Mouse (Mus musculus) spleen, adult 2 months (tissue): ENCODE data around the gene P2ry4. TPM values are rescaled to one million over a fixed set of nuclear protein-coding genes. Genes with fewer than 3 reads are reported as not detected.

Source experiments
- DNase-seq, 2 experiments: peaks; one replicate each; pipeline versions ENCODE4 v3.0.0 to v3.0.0-alpha.2; 2012 to 2021; ENCODE audit warnings: low spot score in 2 of 2, low read depth in 1 of 2
- H3K27ac ChIP-seq: fragments of 200-500 bp; 2 replicates; pipeline ENCODE4 v1.5.1; 2012; ENCODE audit warnings: low read length, inconsistent platforms; ENCODE audit not compliant: insufficient read depth
- H3K27me3 ChIP-seq: fragments of 200-500 bp; 2 replicates; pipeline ENCODE4 v1.6.1; 2012; ENCODE audit warnings: mild to moderate bottlenecking, moderate library complexity, low read length, inconsistent platforms; ENCODE audit not compliant: control insufficient read depth, insufficient read depth
- H3K36me3 ChIP-seq: fragments of 200-500 bp; 2 replicates; pipeline ENCODE4 v1.6.1; 2012; ENCODE audit warnings: mild to moderate bottlenecking, low read length, inconsistent platforms; ENCODE audit not compliant: control insufficient read depth, insufficient read depth
- H3K4me1 ChIP-seq: fragments of 200-500 bp; 2 replicates; pipeline ENCODE4 v1.6.1; 2011; ENCODE audit warnings: inconsistent platforms; ENCODE audit not compliant: control insufficient read depth, insufficient read depth, insufficient read length
- H3K4me3 ChIP-seq: fragments of 200-500 bp; 2 replicates; pipeline ENCODE4 v1.5.1; 2011; ENCODE audit warnings: mild to moderate bottlenecking, inconsistent platforms; ENCODE audit not compliant: insufficient read depth, insufficient read length; ENCODE audit errors: extremely low read depth
- CTCF ChIP-seq: fragments of 200-500 bp; IDR thresholded peaks from 2 replicates; pipeline ENCODE4 v1.5.1; 2011; ENCODE audit warnings: mild to moderate bottlenecking, inconsistent platforms; ENCODE audit not compliant: insufficient read depth, insufficient read length, insufficient replicate concordance; ENCODE audit errors: extremely low read depth
- POLR2A ChIP-seq: fragments of 200-500 bp; IDR thresholded peaks from 2 replicates; pipeline ENCODE4 v1.6.1; 2011; ENCODE audit warnings: low read depth, low read length, inconsistent platforms
- WGBS: fragments of 180-500 bp; shearing (Covaris S2); methylation state at CpG from one replicate; pipeline ENCODE4 v1.1.7; 2018; 5-methylcytosine and 5-hydroxymethylcytosine counted together
- polyA plus RNA-seq: library from polyadenylated mRNA; depleted of rRNA; stranded (reverse); fragments of >200 nt; gene quantifications from 2 replicates; pipeline ENCODE4 v1.2.3, GENCODE M21; 2012

The P2ry4 gene
- polyA plus RNA-seq, 1 experiment, result not detected

DNA sequence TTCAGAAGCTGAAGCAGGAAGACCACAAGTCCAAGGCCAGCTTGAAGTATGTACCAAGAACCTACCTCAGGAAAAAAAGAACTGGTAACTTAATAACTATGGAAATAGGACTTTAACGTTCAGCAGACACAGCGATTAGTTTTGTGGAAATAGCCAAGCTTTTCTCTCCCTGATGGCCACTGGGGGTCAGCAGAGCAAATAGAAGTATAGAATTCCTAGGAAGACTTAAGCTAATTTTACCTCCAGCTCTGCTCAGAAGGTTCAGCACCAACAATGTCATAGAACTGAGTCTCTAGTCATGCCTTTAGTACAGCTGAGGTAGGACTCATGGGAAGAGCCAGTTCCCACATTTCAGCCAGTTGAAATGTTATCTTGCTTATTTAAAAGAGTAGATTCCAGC is 26.7 kb upstream of the P2ry4 start:
- H3K4me3 ChIP-seq, result no peak overlapping the region
- TF ChIP-seq CTCF (no peak), POLR2A (no peak)
- no peaks in the 10 kb centered on the region for H3K4me1 ChIP-seq
- no peak for DNase-seq
- H3K27ac ChIP-seq, result no peak overlapping the region
- H3K36me3 ChIP-seq, result peaks cover 1% of the 10 kb centered on the region; the same call in 1 of the 2 replicates
- no peaks in the 10 kb centered on the region for H3K27me3 ChIP-seq
- WGBS, result 82% methylated on average over 2 of the region's 2 CpGs

GRCm38 (mm10) chrX:100618488-100618887 is 23.8 kb upstream of the P2ry4 start:
- H3K27ac ChIP-seq, result no peak overlapping the region
- H3K36me3 ChIP-seq, result peaks cover 1% of the 10 kb centered on the region; the same call in 1 of the 2 replicates
- WGBS, result 65% methylated on average over 3 of the region's 3 CpGs
- H3K4me3 ChIP-seq, result no peak overlapping the region
- no peaks in the 10 kb centered on the region for H3K27me3 ChIP-seq
- TF ChIP-seq CTCF (no peak), POLR2A (no peak)
- H3K4me1 ChIP-seq, result no peaks in the 10 kb centered on the region
- DNase-seq, result no peak

DNA sequence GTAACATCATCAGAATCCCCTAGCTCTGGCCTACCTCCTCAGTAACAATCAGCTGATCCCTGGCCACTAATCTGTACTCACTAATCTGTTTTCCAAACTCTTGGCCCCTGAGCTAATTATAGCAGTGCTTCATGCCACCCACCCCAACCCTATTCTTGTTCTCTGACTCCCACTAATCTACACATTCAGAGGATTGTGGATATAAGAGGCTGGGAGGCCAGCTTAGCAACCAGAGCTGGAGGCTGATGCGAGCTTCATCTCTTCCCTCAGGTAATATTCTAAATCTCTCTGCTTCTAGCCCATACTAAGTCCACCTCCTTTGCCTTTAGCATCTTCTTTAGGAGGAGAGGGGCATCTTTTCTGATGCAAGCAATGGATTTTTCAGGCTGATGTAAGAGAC is 10.6 kb upstream of the P2ry4 start, which contains the start of gene Arr3:
Gene Arr3, plus strand, starts transcription at position 184 of the 400 bp plus-strand sequence.
- Histone ChIP-seq H3K27ac (no peak within 1 kb of the TSS), H3K27me3 (no peaks in the 10 kb centered on the region), H3K4me3 (no peak within 1 kb of the TSS), H3K36me3 (no peaks in the 10 kb centered on the region), H3K4me1 (no peaks in the 10 kb centered on the region)
- TF ChIP-seq POLR2A, result no peak
- TF ChIP-seq CTCF, result no peak
- WGBS, result 87% methylated on average over 1 of the region's 1 CpGs
- no peak for DNase-seq

- H3K27ac ChIP-seq, result no peak overlapping the region
- H3K27me3 ChIP-seq, result no peaks in the 10 kb centered on the region
- H3K36me3 ChIP-seq, result no peaks in the 10 kb centered on the region
- no peak overlapping the region for H3K4me3 ChIP-seq
- WGBS, result 76% methylated on average over 4 of the region's 4 CpGs
- H3K4me1 ChIP-seq, result no peaks in the 10 kb centered on the region
- no peak for DNase-seq
- no peak for TF ChIP-seq POLR2A
- TF ChIP-seq CTCF, result no peak
These were observed 5.1 kb upstream of the P2ry4 start for GRCm38 (mm10) chrX:100599755-100600154.

DNA sequence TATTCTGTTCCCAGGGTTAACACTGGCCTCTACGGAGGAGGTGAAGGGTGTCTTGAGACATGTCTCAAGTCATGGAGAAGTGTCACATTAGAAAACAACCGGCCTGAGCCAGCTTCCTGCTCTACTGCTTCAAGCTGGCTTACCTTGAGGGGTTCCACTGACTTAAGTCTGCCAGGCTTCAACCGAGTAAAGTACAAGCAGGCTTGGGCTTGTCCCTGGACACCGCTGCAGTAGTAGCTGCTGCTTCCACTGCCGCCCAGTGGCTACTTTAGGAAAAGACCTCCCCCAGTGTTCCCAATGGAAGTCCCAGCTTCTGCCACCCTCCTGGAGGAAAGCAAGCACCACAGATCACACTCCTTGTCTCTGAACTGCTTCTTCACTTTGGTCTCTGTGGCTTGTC is 2.8 kb upstream of the P2ry4 start:
- no peaks in the 10 kb centered on the region for H3K36me3 ChIP-seq
- H3K27ac ChIP-seq, result no peak overlapping the region
- no peak overlapping the region for H3K4me3 ChIP-seq
- no peak for DNase-seq
- no peak for TF ChIP-seq CTCF
- TF ChIP-seq POLR2A, result no peak
- WGBS, result 56% methylated on average over 5 of the region's 5 CpGs
- no peaks in the 10 kb centered on the region for H3K4me1 ChIP-seq
- H3K27me3 ChIP-seq, result no peaks in the 10 kb centered on the region

GRCm38 (mm10) chrX:100571951-100572350 is 22.7 kb downstream of the P2ry4 start, which contains the start of gene Awat1:
Awat1 (plus strand) TSS chrX:100572251.
- no peaks in the 10 kb centered on the region for H3K27me3 ChIP-seq
- no peak for DNase-seq
- H3K27ac ChIP-seq, result no peak within 1 kb of the TSS
- H3K36me3 ChIP-seq, result no peaks in the 10 kb centered on the region
- no peaks in the 10 kb centered on the region for H3K4me1 ChIP-seq
- no peak within 1 kb of the TSS for H3K4me3 ChIP-seq
- 84% methylated on average over 1 of the region's 1 CpGs for WGBS
- TF ChIP-seq CTCF, result no peak

DNA sequence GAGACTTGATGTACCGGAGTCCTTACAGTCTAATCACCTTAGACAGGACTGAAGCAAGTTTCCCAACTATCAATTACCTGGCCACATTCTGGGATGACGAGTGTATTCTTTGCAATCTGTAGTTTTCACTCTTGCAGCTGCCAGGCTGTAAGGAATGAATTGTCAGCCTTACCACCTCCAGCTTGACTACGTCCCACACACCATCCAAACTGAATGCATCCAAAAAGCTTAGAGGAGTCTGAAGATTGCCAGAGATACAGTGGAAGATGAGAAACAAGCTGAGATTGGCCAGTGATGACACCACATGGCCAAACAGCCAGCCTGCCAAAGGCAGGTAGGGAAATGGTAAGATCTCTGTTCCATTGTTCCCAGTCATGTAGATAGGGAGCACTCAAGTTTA is 29.0 kb downstream of the P2ry4 start:
- Histone ChIP-seq H3K4me3 (no peak overlapping the region), H3K27ac (no peak overlapping the region), H3K27me3 (no peaks in the 10 kb centered on the region), H3K4me1 (no peaks in the 10 kb centered on the region), H3K36me3 (no peaks in the 10 kb centered on the region)
- 89% methylated on average over 3 of the region's 3 CpGs for WGBS
- TF ChIP-seq CTCF (no peak), POLR2A (no peak)
- DNase-seq, result no peak
